Mouse (Mus musculus) CH12.LX (cell line): ENCODE data around the gene Map3k9. TPM values are rescaled to one million over a fixed set of nuclear protein-coding genes. Genes with fewer than 3 reads are reported as not detected.

Experiments used
- DNase-seq: peaks from one replicate; pipeline ENCODE4 v3.0.0-alpha.2; 2013; ENCODE audit errors: extremely low read depth
- H3K27ac ChIP-seq: 2 replicates; pipeline ENCODE4 v1.5.1; 2012; ENCODE audit warnings: low read depth, mild to moderate bottlenecking, control low read depth, moderate library complexity; ENCODE audit not compliant: insufficient read depth
- H3K27me3 ChIP-seq: replicated peaks from 2 replicates; pipeline ENCODE3; 2012; ENCODE audit warnings: inconsistent platforms
- H3K36me3 ChIP-seq, 2 experiments: replicated peaks in 1 of 2; 2 replicates each; pipeline versions ENCODE3 to v1.6.1; 2012; ENCODE audit warnings: inconsistent platforms in 1 of 2, low read length in 1 of 2, mild to moderate bottlenecking in 1 of 2, mixed read lengths in 1 of 2, moderate library complexity in 1 of 2; ENCODE audit not compliant: control insufficient read depth in 1 of 2, insufficient read depth in 1 of 2
- H3K4me1 ChIP-seq, 2 experiments: 2 replicates each; pipeline ENCODE4 v1.6.1; 2012; ENCODE audit warnings: inconsistent platforms in 1 of 2, moderate library complexity in 1 of 2; ENCODE audit not compliant: insufficient read depth in 2 of 2, control insufficient read depth in 1 of 2
- H3K4me2 ChIP-seq: 2 replicates; pipeline ENCODE4 v1.6.1; 2012; ENCODE audit warnings: low read depth, mild to moderate bottlenecking, control low read depth; ENCODE audit not compliant: poor library complexity, insufficient read depth, severe bottlenecking
- H3K4me3 ChIP-seq, 3 experiments: fragments of 150-350 bp in 1 of 3; sonication (generic) in 1 of 3; replicated peaks in 1 of 3; 2 replicates each; pipeline versions ENCODE3 to v1.5.1; 2011 to 2012; ENCODE audit warnings: low read depth in 2 of 3, low read length in 2 of 3, mild to moderate bottlenecking in 2 of 3, moderate library complexity in 2 of 3, control low read depth in 1 of 3, improper control_type of control experiment in 1 of 3, inconsistent platforms in 1 of 3, mixed read lengths in 1 of 3; ENCODE audit not compliant: poor library complexity in 1 of 3
- H3K79me2 ChIP-seq: replicated peaks from 2 replicates; pipeline ENCODE4 v1.6.1; 2012; ENCODE audit warnings: mild to moderate bottlenecking, moderate library complexity; ENCODE audit not compliant: control insufficient read depth, poor library complexity, insufficient read depth, severe bottlenecking; ENCODE audit errors: extremely low read depth
- H3K9ac ChIP-seq: 2 replicates; pipeline ENCODE4 v1.6.1; 2012; ENCODE audit warnings: low read depth, mild to moderate bottlenecking, control low read depth, moderate library complexity; ENCODE audit not compliant: insufficient read depth
- H3K9me3 ChIP-seq: replicated peaks from 2 replicates; pipeline ENCODE3; 2012; ENCODE audit warnings: low read length, inconsistent platforms, mixed read lengths
- BHLHE40 ChIP-seq: IDR thresholded peaks from 2 replicates; pipeline ENCODE4 v1.6.1; 2011; ENCODE audit warnings: mild to moderate bottlenecking, low read depth, low read length, improper control_type of control experiment
- CHD1 ChIP-seq: IDR thresholded peaks from 2 replicates; pipeline ENCODE4 v1.6.1; 2012; ENCODE audit warnings: low read depth, low read length, improper control_type of control experiment, inconsistent platforms
- CHD2 ChIP-seq: IDR thresholded peaks from 2 replicates; pipeline ENCODE4 v1.6.1; 2011; ENCODE audit warnings: low read length, improper control_type of control experiment
- CTCF ChIP-seq, 2 experiments: IDR thresholded peaks in 1 of 2; conservative IDR thresholded peaks in 1 of 2; 2 replicates each; pipeline ENCODE4 v1.5.1; 2011 to 2012; ENCODE audit warnings: low read depth in 2 of 2, low read length in 2 of 2, improper control_type of control experiment in 1 of 2, inconsistent platforms in 1 of 2, mild to moderate bottlenecking in 1 of 2, moderate library complexity in 1 of 2
- E2F4 ChIP-seq: IDR thresholded peaks from 2 replicates; pipeline ENCODE4 v1.6.1; 2011; ENCODE audit warnings: low read depth, low read length, improper control_type of control experiment; ENCODE audit not compliant: insufficient replicate concordance
- EP300 ChIP-seq: IDR thresholded peaks from 2 replicates; pipeline ENCODE4 v1.6.1; 2011; ENCODE audit warnings: low read length, improper control_type of control experiment
- HCFC1 ChIP-seq: IDR thresholded peaks from 2 replicates; pipeline ENCODE4 v1.6.1; 2012; ENCODE audit warnings: low read depth, mild to moderate bottlenecking, inconsistent platforms, low read length, improper control_type of control experiment
- JUN ChIP-seq: IDR thresholded peaks from 2 replicates; pipeline ENCODE4 v1.6.1; 2011; ENCODE audit warnings: low read depth, mild to moderate bottlenecking, low read length, improper control_type of control experiment, moderate library complexity; ENCODE audit not compliant: insufficient read depth
- JUND ChIP-seq: conservative IDR thresholded peaks from 2 replicates; pipeline ENCODE4 v1.6.1; 2011; ENCODE audit warnings: low read depth, low read length, improper control_type of control experiment
- KAT2A ChIP-seq: IDR thresholded peaks from 2 replicates; pipeline ENCODE4 v1.6.1; 2012; ENCODE audit warnings: low read length, improper control_type of control experiment, inconsistent platforms; ENCODE audit not compliant: insufficient replicate concordance
- MAX ChIP-seq: IDR thresholded peaks from 2 replicates; pipeline ENCODE4 v1.6.1; 2011; ENCODE audit warnings: low read length, improper control_type of control experiment
- MAZ ChIP-seq: IDR thresholded peaks from 2 replicates; pipeline ENCODE4 v1.6.1; 2012; ENCODE audit warnings: low read depth, mild to moderate bottlenecking, inconsistent platforms, low read length, improper control_type of control experiment, moderate library complexity
- MEF2A ChIP-seq: IDR thresholded peaks from 2 replicates; pipeline ENCODE4 v1.6.1; 2014; ENCODE audit warnings: low read depth, mild to moderate bottlenecking, inconsistent platforms, low read length, improper control_type of control experiment, borderline replicate concordance
- MXI1 ChIP-seq: IDR thresholded peaks from 2 replicates; pipeline ENCODE4 v1.6.1; 2011; ENCODE audit warnings: mild to moderate bottlenecking, low read depth, low read length, improper control_type of control experiment
- MYC ChIP-seq: IDR thresholded peaks from 2 replicates; pipeline ENCODE4 v1.6.1; 2011; ENCODE audit warnings: low read depth, mild to moderate bottlenecking, improper control_type of control experiment, low read length
- RAD21 ChIP-seq: IDR thresholded peaks from 2 replicates; pipeline ENCODE4 v1.6.1; 2011; ENCODE audit warnings: low read depth, mild to moderate bottlenecking, low read length, improper control_type of control experiment, moderate library complexity
- RCOR1 ChIP-seq: conservative IDR thresholded peaks from 2 replicates; pipeline ENCODE4 v1.6.1; 2012; ENCODE audit warnings: low read depth, mild to moderate bottlenecking, inconsistent platforms, low read length, improper control_type of control experiment
- SIN3A ChIP-seq: IDR thresholded peaks from 2 replicates; pipeline ENCODE4 v1.6.1; 2012; ENCODE audit warnings: low read length, improper control_type of control experiment, inconsistent platforms
- SMC3 ChIP-seq: IDR thresholded peaks from 2 replicates; pipeline ENCODE4 v1.6.1; 2011; ENCODE audit warnings: low read depth, low read length, improper control_type of control experiment
- TBP ChIP-seq: conservative IDR thresholded peaks from 2 replicates; pipeline ENCODE4 v1.6.1; 2011; ENCODE audit warnings: low read depth, low read length, improper control_type of control experiment
- TCF12 ChIP-seq: IDR thresholded peaks from 2 replicates; pipeline ENCODE4 v1.6.1; 2014; ENCODE audit warnings: low read depth, mild to moderate bottlenecking, inconsistent platforms, low read length, improper control_type of control experiment
- UBTF ChIP-seq: IDR thresholded peaks from 2 replicates; pipeline ENCODE4 v1.6.1; 2012; ENCODE audit warnings: low read depth, mild to moderate bottlenecking, inconsistent platforms, low read length, improper control_type of control experiment, moderate library complexity
- USF1 ChIP-seq: IDR thresholded peaks from 2 replicates; pipeline ENCODE4 v1.6.1; 2014; ENCODE audit warnings: low read depth, mild to moderate bottlenecking, inconsistent platforms, low read length, improper control_type of control experiment
- USF2 ChIP-seq: conservative IDR thresholded peaks from 2 replicates; pipeline ENCODE4 v1.6.1; 2011; ENCODE audit warnings: low read depth, low read length, improper control_type of control experiment
- ZKSCAN1 ChIP-seq: IDR thresholded peaks from 2 replicates; pipeline ENCODE4 v1.6.1; 2012; ENCODE audit warnings: low read depth, inconsistent platforms, low read length, improper control_type of control experiment, borderline replicate concordance
- dilution Hi-C: fragments of 300-500 bp; cut with MboI; formaldehyde crosslinking; loops from 2 replicates; pipeline ENCODE4 v1.14.3; 2020; ENCODE audit warnings: low sequenced_read_pairs; ENCODE audit not compliant: extremely low pct_unique_long_range_greater_than_20kb, extremely low pct_ligation_motif_present
- in situ Hi-C: fragments of 300-500 bp; cut with MboI; formaldehyde crosslinking; loops from 3 replicates; pipeline ENCODE4 v1.14.3; 2019; ENCODE audit warnings: low sequenced_read_pairs, low pct_ligation_motif_present, low pct_unique_long_range_greater_than_20kb, mixed read lengths
- polyA plus RNA-seq: library from polyadenylated mRNA; unstranded; fragments of >175 nt; gene quantifications from 2 replicates; pipeline ENCODE4 v1.2.1, GENCODE M21; 2012; ENCODE audit warnings: low read depth; ENCODE audit not compliant: insufficient read length
- total RNA-seq, 2 experiments: library from RNA; depleted of rRNA; stranded (reverse); fragments of 300-350 nt in 1 of 2; fragments of >200 nt in 1 of 2; gene quantifications; 2 replicates each; pipeline ENCODE4 v1.2.3; 2012 to 2014

Map3k9 gene
- total and polyA plus RNA-seq, 3 experiments = 0.13 to 0.38 TPM; not detected in 1

GRCm38 (mm10) chr12:81820700-81821099 is 39.7 kb upstream of the Map3k9 start:
- no peak overlapping the region for H3K4me2 ChIP-seq
- H3K9ac ChIP-seq = no peak overlapping the region
- no peaks in the 10 kb centered on the region for H3K79me2 ChIP-seq
- H3K27me3 ChIP-seq = no peaks in the 10 kb centered on the region
- no peak overlapping the region for H3K4me3 ChIP-seq
- no peaks in the 10 kb centered on the region for H3K9me3 ChIP-seq
- no peak for TF ChIP-seq MAX
- TF ChIP-seq JUND = no peak
- TF ChIP-seq HCFC1 = no peak
- TF ChIP-seq SMC3 = no peak
- TF ChIP-seq MAZ = no peak
- no peak for TF ChIP-seq E2F4
- TF ChIP-seq MEF2A = no peak
- TF ChIP-seq UBTF = no peak
- no peak for TF ChIP-seq JUN
- TF ChIP-seq MYC = no peak
- no peak for TF ChIP-seq CHD2
- TF ChIP-seq BHLHE40 = no peak
- TF ChIP-seq USF1 = no peak
- no peak for TF ChIP-seq RCOR1
- no peak for TF ChIP-seq TBP
- TF ChIP-seq RAD21 = no peak
- no peak for TF ChIP-seq ZKSCAN1
- TF ChIP-seq KAT2A = no peak
- no peak for TF ChIP-seq TCF12
- TF ChIP-seq EP300 = no peak
- in situ Hi-C loops (loop anchor here (25.0 kb wide), 1 partner anchor 642 kb away; no protein-coding TSS in a partner anchor), dilution Hi-C loops (no loop called here)
- H3K4me1 ChIP-seq = peaks cover 4 to 18% of the 10 kb centered on the region in 2 experiments; a peak in 2 of 4 replicates
- no peak for DNase-seq
- H3K36me3 ChIP-seq = no peaks in the 10 kb centered on the region
- no peak overlapping the region for H3K27ac ChIP-seq

GRCm38 (mm10) chr12:81817126-81817505 is 36.1 kb upstream of the Map3k9 start:
- Histone ChIP-seq H3K36me3 (no peaks in the 10 kb centered on the region), H3K9me3 (no peaks in the 10 kb centered on the region), H3K4me3 (no peak overlapping the region), H3K9ac (no peak overlapping the region), H3K79me2 (no peaks in the 10 kb centered on the region), H3K27me3 (no peaks in the 10 kb centered on the region), H3K4me2 (no peak overlapping the region), H3K27ac (no peak overlapping the region), H3K4me1 (peaks cover 4 to 18% of the 10 kb centered on the region in 2 experiments; a peak in 2 of 4 replicates)
- no peak for TF ChIP-seq SIN3A
- TF ChIP-seq MYC = no peak
- no peak for TF ChIP-seq CTCF (conservative IDR thresholded peaks at IDR 0.05 in 1 of 2, IDR thresholded peaks at IDR 0.05 in 1 of 2; ENCODE audit: low read depth in 2 of 2, low read length in 2 of 2)
- no peak for TF ChIP-seq EP300
- TF ChIP-seq HCFC1 = no peak
- no peak for TF ChIP-seq SMC3
- TF ChIP-seq MXI1 = no peak
- no peak for TF ChIP-seq BHLHE40
- no peak for TF ChIP-seq USF2
- TF ChIP-seq MAZ = no peak
- TF ChIP-seq CHD1 = no peak
- no peak for DNase-seq
- in situ Hi-C loops = loop anchor here (25.0 kb wide), 1 partner anchor 645 kb away; no protein-coding TSS in a partner anchor
- dilution Hi-C loops = no loop called here
